Comparison of ENCODE assay signal across 25 mouse cellular contexts in genomic region chr5:146245193-146245592, GRCm38 (mm10). TPM values are rescaled to one million over a fixed set of nuclear protein-coding genes. Genes with fewer than 3 reads are reported as not detected.
DNase-seq lines count a peak whose midpoint lies in the region; ATAC-seq and TF ChIP-seq lines count a peak whose summit lies in the region.
"Had no signal": no experiment of that assay in that cellular context is flagged by ENCODE, and none has a peak within 500 bp of the region (broad histone marks: within the 10 kb centered on the region; RNA-seq: fewer than 3 reads in every experiment).

No protein-coding gene starts in this region.

- no peak for TF ChIP-seq EP300 in stomach, postnatal 0 days (optimal IDR thresholded peaks at IDR 0.05)

- peak; percentile 43; the same call in 1 of the 2 replicates for ATAC-seq in stomach, embryonic 15.5 days (ENCODE audit: insufficient read depth, low FRiP score, low read depth)
- ATAC-seq in stomach, postnatal 0 days (ENCODE audit: low FRiP score, low TSS enrichment), result no peak
- ATAC-seq in erythroid progenitor cell, adult 5-6 weeks (replicated peaks; ENCODE audit: low FRiP score, poor library complexity, severe bottlenecking), result peak; percentile 63
- peak; percentile 75 for ATAC-seq in liver, embryonic 16.5 days (ENCODE audit: low read depth)
- ATAC-seq: activated CD4-positive, CD25-positive, alpha-beta regulatory T cell, adult 4 months; CD4-positive, CD25-positive, alpha-beta regulatory T cell, adult 4 months; forebrain, embryonic 13.5 days had no signal

- H3K36me3 ChIP-seq in stomach, embryonic 15.5 days, result no peaks in the 10 kb centered on the region
- no peaks in the 10 kb centered on the region for H3K36me3 ChIP-seq in stomach, postnatal 0 days (ENCODE audit: control insufficient read depth, insufficient read depth, low read length)
- no peaks in the 10 kb centered on the region for H3K36me3 ChIP-seq in liver, embryonic 16.5 days (ENCODE audit: control insufficient read depth, insufficient read depth)
- H3K36me3 ChIP-seq: limb, embryonic 15.5 days; lung, embryonic 15.5 days; neural tube, embryonic 13.5 days had no signal

- no peaks in the 10 kb centered on the region for H3K9me3 ChIP-seq in stomach, embryonic 15.5 days
- H3K9me3 ChIP-seq in stomach, postnatal 0 days (ENCODE audit: control insufficient read depth, low read length), result no peaks in the 10 kb centered on the region
- no peaks in the 10 kb centered on the region for H3K9me3 ChIP-seq in liver, embryonic 16.5 days (replicated peaks; ENCODE audit: control insufficient read depth, low read length)
- H3K9me3 ChIP-seq: forebrain, embryonic 13.5 days; limb, embryonic 10.5 days; limb, embryonic 15.5 days; lung, embryonic 15.5 days; midbrain, embryonic 12.5 days; neural tube, embryonic 13.5 days had no signal

- no peak overlapping the region for H3K9ac ChIP-seq in stomach, embryonic 15.5 days
- H3K9ac ChIP-seq in stomach, postnatal 0 days (ENCODE audit: low read length), result no peak overlapping the region
- H3K9ac ChIP-seq in liver, embryonic 16.5 days (ENCODE audit: low read depth, low read length), result no peak overlapping the region
- H3K9ac ChIP-seq: forebrain, embryonic 13.5 days; hindbrain, embryonic 14.5 days; limb, embryonic 15.5 days; lung, embryonic 15.5 days; midbrain, embryonic 12.5 days; neural tube, embryonic 13.5 days had no signal

- H3K27ac ChIP-seq in stomach, embryonic 15.5 days, result no peak overlapping the region
- no peak overlapping the region for H3K27ac ChIP-seq in stomach, postnatal 0 days (replicated peaks)
- H3K27ac ChIP-seq in liver, embryonic 16.5 days (ENCODE audit: low read length), result peak overlapping the region; percentile 38
- H3K27ac ChIP-seq: forebrain, embryonic 13.5 days; hindbrain, embryonic 14.5 days; limb, embryonic 10.5 days; limb, embryonic 15.5 days; lung, embryonic 15.5 days; midbrain, embryonic 12.5 days; neural tube, embryonic 13.5 days had no signal

- H3K27me3 ChIP-seq in stomach, embryonic 15.5 days (replicated peaks), result no peaks in the 10 kb centered on the region
- no peaks in the 10 kb centered on the region for H3K27me3 ChIP-seq in stomach, postnatal 0 days (ENCODE audit: control insufficient read depth, insufficient read depth, low read length)
- H3K27me3 ChIP-seq in liver, embryonic 16.5 days (ENCODE audit: control insufficient read depth, insufficient read depth, low read depth, low read length), result no peaks in the 10 kb centered on the region
- H3K27me3 ChIP-seq: forebrain, embryonic 13.5 days; limb, embryonic 15.5 days; lung, embryonic 15.5 days; midbrain, embryonic 12.5 days; neural tube, embryonic 13.5 days had no signal

- 0 out of 2 replicates have a peak, but pooled peaks cover 8% of the 10 kb centered on the region for H3K4me1 ChIP-seq in stomach, embryonic 15.5 days
- H3K4me1 ChIP-seq in stomach, postnatal 0 days (replicated peaks; ENCODE audit: control insufficient read depth, insufficient read depth), result no peaks in the 10 kb centered on the region
- H3K4me1 ChIP-seq in liver, embryonic 16.5 days (ENCODE audit: control insufficient read depth, low read depth, low read length), result peaks cover 77% of the 10 kb centered on the region
- H3K4me1 ChIP-seq: forebrain, embryonic 13.5 days; limb, embryonic 10.5 days; limb, embryonic 15.5 days; midbrain, embryonic 12.5 days; neural tube, embryonic 13.5 days had no signal

- H3K4me2 ChIP-seq in stomach, embryonic 15.5 days, result no peak overlapping the region
- no peak overlapping the region for H3K4me2 ChIP-seq in stomach, postnatal 0 days (replicated peaks; ENCODE audit: low read depth)
- no peak overlapping the region for H3K4me2 ChIP-seq in liver, embryonic 16.5 days (ENCODE audit: low read depth, low read length)
- H3K4me2 ChIP-seq: forebrain, embryonic 13.5 days; heart, embryonic 11.5 days; hindbrain, embryonic 14.5 days; limb, embryonic 15.5 days; lung, embryonic 15.5 days; midbrain, embryonic 12.5 days; neural tube, embryonic 13.5 days had no signal

- 90% methylated on average over 4 of the region's 4 CpGs for WGBS in stomach, embryonic 15.5 days
- WGBS in stomach, postnatal 0 days, result 83% methylated on average over 4 of the region's 4 CpGs
- 39% methylated on average over 4 of the region's 4 CpGs for WGBS in liver, embryonic 16.5 days (ENCODE audit: insufficient replicate concordance)

- no peak overlapping the region for H3K4me3 ChIP-seq in stomach, embryonic 15.5 days (replicated peaks)
- no peak overlapping the region for H3K4me3 ChIP-seq in stomach, postnatal 0 days (ENCODE audit: low read depth, low read length)
- no peak overlapping the region for H3K4me3 ChIP-seq in liver, embryonic 16.5 days (ENCODE audit: low read depth, low read length)
- H3K4me3 ChIP-seq: forebrain, embryonic 13.5 days; limb, embryonic 10.5 days; limb, embryonic 15.5 days; lung, embryonic 15.5 days; midbrain, embryonic 12.5 days; neural tube, embryonic 13.5 days had no signal

- DNase-seq in stomach, postnatal 0 days (ENCODE audit: low spot score), result no peak
- DNase-seq in frontal cortex, postnatal 14 days (ENCODE audit: low spot score in 2 of 2), result no peak
- DNase-seq in kidney, adult 11 months, result no peak
- DNase-seq in adrenal gland, postnatal 10 days, result no peak
- DNase-seq: adrenal gland, adult 8-10 months; cerebellum, adult 18-20 months; cerebellum, postnatal 10 days; gastrocnemius, postnatal 25 days; heart, adult 18-20 months; heart, postnatal 36 days; kidney, adult 2 months; kidney, postnatal 36 days had no signal

- TF ChIP-seq CTCF in stomach, postnatal 0 days (IDR thresholded peaks at IDR 0.05; ENCODE audit: low read depth), result no peak

RNA-seq across cellular contexts. Expression of gene Cdk8, which starts 14.2 kb away (rescaled TPM):
- 19.8 and 20.5 TPM in 2 replicates for polyA plus RNA-seq in stomach, embryonic 15.5 days (2015; fragmentation: Nextera tagmentation; extraction: Ambion mirVana)
- polyA plus RNA-seq in stomach, postnatal 0 days (2015; fragmentation: Nextera tagmentation; extraction: Ambion mirVana), result 12.2 and 12.6 TPM in 2 replicates
- total RNA-seq in erythroid progenitor cell, adult 5-6 weeks (2015; ENCODE audit: low replicate concordance), result 74.2 and 103 TPM in 2 replicates
- total RNA-seq in erythroid progenitor cell, adult 5-6 weeks (2017; ENCODE audit: low replicate concordance), result 72.0 and 97.0 TPM in 2 replicates
- 11.5 and 11.8 TPM in 2 replicates for polyA plus RNA-seq in liver, embryonic 16.5 days (2015; fragmentation: Nextera tagmentation; extraction: Ambion mirVana)
- total RNA-seq in adrenal gland, postnatal 10 days (2021), result 10 to 100 TPM; 48.6 to 62.1 TPM

RNA-seq across cellular contexts. Expression of gene Rnf6, which starts 23.8 kb away (rescaled TPM):
- polyA plus RNA-seq in stomach, embryonic 15.5 days (2015; fragmentation: Nextera tagmentation; extraction: Ambion mirVana), result 47.1 and 48.2 TPM in 2 replicates
- 35.9 and 38.3 TPM in 2 replicates for polyA plus RNA-seq in stomach, postnatal 0 days (2015; fragmentation: Nextera tagmentation; extraction: Ambion mirVana)
- total RNA-seq in erythroid progenitor cell, adult 5-6 weeks (2015; ENCODE audit: low replicate concordance), result 23.4 and 24.3 TPM in 2 replicates
- 25.0 and 58.8 TPM in 2 replicates for total RNA-seq in erythroid progenitor cell, adult 5-6 weeks (2017; ENCODE audit: low replicate concordance)
- 28.0 and 30.9 TPM in 2 replicates for polyA plus RNA-seq in liver, embryonic 16.5 days (2015; fragmentation: Nextera tagmentation; extraction: Ambion mirVana)
- 10 to 100 TPM; 48.6 to 49.4 TPM for total RNA-seq in adrenal gland, postnatal 10 days (2021)
